Mouse (Mus musculus) testis, adult 2 months (tissue): Measurements from ENCODE around the gene Hsd11b1.

Source experiments
- CTCF ChIP-seq: fragments of 200-500 bp; IDR thresholded peaks from 2 replicates; pipeline ENCODE4 v1.5.1; 2012; ENCODE audit warnings: low read depth, mild to moderate bottlenecking, inconsistent platforms, low read length, moderate library complexity; ENCODE audit not compliant: control insufficient read depth, insufficient read depth, insufficient replicate concordance
- POLR2A ChIP-seq: fragments of 200-500 bp; IDR thresholded peaks from 2 replicates; pipeline ENCODE4 v1.6.1; 2012; ENCODE audit warnings: low read depth, mild to moderate bottlenecking, inconsistent platforms, low read length, moderate library complexity; ENCODE audit not compliant: control insufficient read depth

- TF ChIP-seq CTCF (no peak), POLR2A (no peak)
Observed at GRCm38 (mm10) chr1:193255488-193256288, 8.2 kb downstream of the Hsd11b1 start.
